Mouse (Mus musculus) CH12.LX (cell line): ENCODE data around the gene Gm20388.

ENCODE experiments used
- CTCF ChIP-seq, 2 experiments: IDR thresholded peaks in 1 of 2; conservative IDR thresholded peaks in 1 of 2; 2 replicates each; pipeline ENCODE4 v1.5.1; 2011 to 2012; ENCODE audit warnings: low read depth in 2 of 2, low read length in 2 of 2, improper control_type of control experiment in 1 of 2, inconsistent platforms in 1 of 2, mild to moderate bottlenecking in 1 of 2, moderate library complexity in 1 of 2
- EP300 ChIP-seq: IDR thresholded peaks from 2 replicates; pipeline ENCODE4 v1.6.1; 2011; ENCODE audit warnings: low read length, improper control_type of control experiment
- JUND ChIP-seq: conservative IDR thresholded peaks from 2 replicates; pipeline ENCODE4 v1.6.1; 2011; ENCODE audit warnings: low read depth, low read length, improper control_type of control experiment
- MAX ChIP-seq: IDR thresholded peaks from 2 replicates; pipeline ENCODE4 v1.6.1; 2011; ENCODE audit warnings: low read length, improper control_type of control experiment
- POLR2A ChIP-seq: IDR thresholded peaks from 2 replicates; pipeline ENCODE4 v1.6.1; 2011; ENCODE audit warnings: low read depth, mild to moderate bottlenecking, improper control_type of control experiment, low read length
- SIN3A ChIP-seq: IDR thresholded peaks from 2 replicates; pipeline ENCODE4 v1.6.1; 2012; ENCODE audit warnings: low read length, improper control_type of control experiment, inconsistent platforms
- SMC3 ChIP-seq: IDR thresholded peaks from 2 replicates; pipeline ENCODE4 v1.6.1; 2011; ENCODE audit warnings: low read depth, low read length, improper control_type of control experiment
- TBP ChIP-seq: conservative IDR thresholded peaks from 2 replicates; pipeline ENCODE4 v1.6.1; 2011; ENCODE audit warnings: low read depth, low read length, improper control_type of control experiment

DNA sequence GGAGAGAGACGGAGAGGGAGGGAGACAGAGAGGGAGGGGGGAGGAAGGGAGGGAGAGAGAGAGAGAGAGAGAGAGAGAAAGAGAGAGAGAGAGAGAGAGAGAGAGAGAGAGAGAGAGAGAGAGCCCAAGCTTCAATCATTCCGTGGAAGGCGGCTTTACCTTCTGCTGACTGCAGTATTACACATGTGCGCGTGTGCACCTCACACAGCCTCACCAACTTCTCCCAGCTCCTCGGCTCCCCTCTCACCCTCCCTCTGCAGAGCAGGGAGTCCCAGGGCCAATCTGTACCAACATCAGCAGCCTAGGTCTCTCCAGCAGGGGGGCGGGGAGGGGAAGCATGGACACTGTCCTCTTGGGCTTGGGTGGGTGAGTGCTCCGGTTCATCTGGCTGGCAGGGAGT is 2452.3 kb downstream of the Gm20388 start:
- TF ChIP-seq CTCF (conservative IDR thresholded peaks at IDR 0.05 in 1 of 2, IDR thresholded peaks at IDR 0.05 in 1 of 2; ENCODE audit: low read depth in 2 of 2, low read length in 2 of 2): no peak
- no peak for TF ChIP-seq JUND
- no peak for TF ChIP-seq MAX
- TF ChIP-seq POLR2A: no peak
- TF ChIP-seq SMC3: no peak
- TF ChIP-seq EP300: no peak
- TF ChIP-seq SIN3A: no peak
- no peak for TF ChIP-seq TBP
